Mouse (Mus musculus) embryonic facial prominence, embryonic 11.5 days (tissue): Measurements from ENCODE around the gene Tex36. TPM values are rescaled to one million over a fixed set of nuclear protein-coding genes. Genes with fewer than 3 reads are reported as not detected.

Experiments used
- ATAC-seq: fragments of 200-750 bp; cut with Nextera tagmentation; replicated peaks from 2 replicates; pipeline ENCODE4 v1.8.0; 2017; ENCODE audit warnings: low read depth; ENCODE audit not compliant: insufficient number of reproducible peaks, low FRiP score, low TSS enrichment
- DNase-seq: peaks from one replicate; pipeline ENCODE4 v3.0.0-alpha.2; 2015; ENCODE audit warnings: low spot score
- H3K27ac ChIP-seq: fragments of 300-500 bp; sonication (generic); replicated peaks from 2 replicates; pipeline ENCODE4 v1.5.1; 2014; ENCODE audit warnings: mild to moderate bottlenecking, low read depth, low read length, control low read depth
- H3K27me3 ChIP-seq: fragments of 300-500 bp; sonication (generic); 2 replicates; pipeline ENCODE4 v1.6.1; 2014; ENCODE audit warnings: mild to moderate bottlenecking, low read length, moderate library complexity, mixed read lengths; ENCODE audit not compliant: control insufficient read depth, insufficient read depth
- H3K36me3 ChIP-seq: fragments of 300-500 bp; sonication (generic); replicated peaks from 2 replicates; pipeline ENCODE4 v1.6.1; 2014; ENCODE audit warnings: low read depth, mild to moderate bottlenecking, low read length, moderate library complexity, mixed read lengths; ENCODE audit not compliant: control insufficient read depth, insufficient read depth
- H3K4me1 ChIP-seq: fragments of 300-500 bp; sonication (generic); 2 replicates; pipeline ENCODE4 v1.6.1; 2014; ENCODE audit warnings: low read length, mixed read lengths; ENCODE audit not compliant: control insufficient read depth, insufficient read depth
- H3K4me2 ChIP-seq: fragments of 300-500 bp; sonication (generic); 2 replicates; pipeline ENCODE4 v1.6.1; 2014; ENCODE audit warnings: low read depth, mild to moderate bottlenecking, control low read depth, low read length, moderate library complexity
- H3K4me3 ChIP-seq: fragments of 300-500 bp; sonication (generic); 2 replicates; pipeline ENCODE4 v1.5.1; 2014; ENCODE audit warnings: low read depth, low read length, control low read depth
- H3K9ac ChIP-seq: fragments of 300-500 bp; sonication (generic); replicated peaks from 2 replicates; pipeline ENCODE4 v1.6.1; 2014; ENCODE audit warnings: mild to moderate bottlenecking, control low read depth, low read length
- H3K9me3 ChIP-seq: fragments of 300-500 bp; sonication (generic); replicated peaks from 2 replicates; pipeline ENCODE4 v1.6.1; 2016; ENCODE audit warnings: mild to moderate bottlenecking, low read length, inconsistent platforms, mixed read lengths; ENCODE audit not compliant: control insufficient read depth
- WGBS: fragments of 180-500 bp; shearing (Covaris S2); extraction: QIAGEN DNeasy Blood & Tissue Kit; methylation state at CpG from one replicate; pipeline ENCODE4 v1.1.7; 2014; 5-methylcytosine and 5-hydroxymethylcytosine counted together
- polyA plus RNA-seq: library from polyadenylated mRNA; unstranded; fragments of >200 nt; fragmentation: Nextera tagmentation; extraction: Ambion mirVana; gene quantifications from 2 replicates; pipeline ENCODE4 v1.2.1, GENCODE M21; 2014

Gene Tex36
- polyA plus RNA-seq = not detected in 2 replicates

GRCm38 (mm10) chr7:133602058-133602457 lies at the start of gene Tex36:
Gene Tex36, minus strand, starts transcription at chr7:133602158.
- DNase-seq (no peak), ATAC-seq (no peak)
- H3K4me1 ChIP-seq = no peaks in the 10 kb centered on the region
- H3K9ac ChIP-seq = no peak within 1 kb of the TSS
- H3K27me3 ChIP-seq = no peaks in the 10 kb centered on the region
- no peak within 1 kb of the TSS for H3K27ac ChIP-seq
- no peak within 1 kb of the TSS for H3K4me3 ChIP-seq
- no peaks in the 10 kb centered on the region for H3K9me3 ChIP-seq
- H3K4me2 ChIP-seq = no peak within 1 kb of the TSS
- 73% methylated on average over 2 of the region's 2 CpGs for WGBS
- H3K36me3 ChIP-seq = no peaks in the 10 kb centered on the region

DNA sequence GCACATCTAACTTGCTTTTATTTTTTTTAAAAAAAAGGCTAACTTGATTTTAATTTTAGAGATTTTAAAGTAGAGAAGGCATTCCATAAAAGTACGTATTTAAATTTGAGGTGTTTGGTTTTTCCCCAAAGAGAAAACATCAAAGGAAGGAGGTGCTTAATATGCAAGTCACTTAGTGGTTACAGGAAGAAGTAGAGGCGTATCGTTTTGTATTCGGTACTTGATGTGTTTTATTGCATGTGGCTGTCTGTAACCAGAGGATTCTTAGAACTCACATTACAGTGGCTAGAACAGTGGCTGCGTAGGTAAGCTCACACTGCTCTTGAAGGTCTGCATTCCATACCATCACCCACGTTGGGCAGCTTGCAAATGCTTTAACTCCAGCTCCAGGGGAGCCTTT lies 43.8 kb upstream of the Tex36 start:
- Histone ChIP-seq H3K27me3 (no peaks in the 10 kb centered on the region), H3K36me3 (peaks cover 8% of the 10 kb centered on the region), H3K9me3 (no peaks in the 10 kb centered on the region), H3K4me2 (no peak overlapping the region), H3K27ac (no peak overlapping the region), H3K4me3 (no peak overlapping the region), H3K9ac (no peak overlapping the region), H3K4me1 (no peaks in the 10 kb centered on the region)
- WGBS = 92% methylated on average over 6 of the region's 6 CpGs
- DNase-seq (no peak), ATAC-seq (no peak)

DNA sequence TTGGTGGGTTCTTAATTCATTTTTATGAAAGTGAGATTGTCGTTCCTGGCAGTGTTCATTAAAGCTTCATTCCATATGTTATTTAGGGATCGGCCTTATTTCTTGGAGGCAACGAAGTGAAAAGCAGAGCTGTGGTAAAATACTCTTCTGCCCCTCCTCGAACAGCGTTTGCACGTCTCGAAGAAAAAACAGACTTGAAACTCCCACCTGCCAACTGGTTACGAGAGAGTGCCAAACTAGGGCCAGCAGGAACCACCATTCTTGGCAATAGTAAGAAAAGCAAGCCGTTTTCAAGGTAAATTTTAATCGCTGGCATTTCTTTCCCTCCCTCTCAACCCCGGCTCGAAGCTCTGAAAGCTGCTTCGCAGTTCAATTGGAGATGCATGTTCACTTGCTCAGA lies 36.9 kb upstream of the Tex36 start:
- Histone ChIP-seq H3K9ac (no peak overlapping the region), H3K9me3 (no peaks in the 10 kb centered on the region), H3K4me1 (no peaks in the 10 kb centered on the region; the same call in 1 of the 2 replicates), H3K27me3 (no peaks in the 10 kb centered on the region), H3K4me3 (no peak overlapping the region), H3K27ac (no peak overlapping the region), H3K36me3 (peaks cover under 1% of the 10 kb centered on the region), H3K4me2 (peak overlapping the region; percentile 80; the same call in 1 of the 2 replicates)
- ATAC-seq (no peak), DNase-seq (no peak)
- WGBS = 91% methylated on average over 13 of the region's 13 CpGs

DNA sequence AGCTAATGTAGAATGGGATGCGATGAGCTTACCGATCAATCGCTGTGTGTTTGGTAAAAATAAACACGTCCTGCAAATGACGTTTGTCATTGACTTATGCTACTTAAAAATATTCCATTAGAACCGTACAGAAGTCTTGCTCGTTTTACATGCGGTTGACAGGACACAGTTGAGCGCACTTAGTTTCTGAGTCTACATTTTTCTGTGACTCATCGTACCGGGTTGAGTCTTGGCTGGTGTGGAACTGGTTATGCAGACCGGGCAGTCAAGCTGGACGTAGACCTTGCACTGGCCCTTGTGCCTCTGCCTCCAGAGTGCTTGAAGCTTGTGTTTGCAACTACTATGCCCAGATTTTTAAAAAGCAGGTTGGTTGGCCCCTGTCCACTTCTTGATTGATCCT lies 36.3 kb upstream of the Tex36 start:
- WGBS = 15% methylated on average over 13 of the region's 13 CpGs
- peak overlapping the region; percentile 80 for H3K4me2 ChIP-seq
- ATAC-seq (no peak), DNase-seq (no peak)
- peak overlapping the region; percentile 90 for H3K9ac ChIP-seq
- peak overlapping the region; percentile 94 for H3K4me3 ChIP-seq
- H3K9me3 ChIP-seq = no peaks in the 10 kb centered on the region
- no peak overlapping the region for H3K27ac ChIP-seq
- no peaks in the 10 kb centered on the region; the same call in none of the 2 replicates for H3K36me3 ChIP-seq
- H3K4me1 ChIP-seq = no peaks in the 10 kb centered on the region; the same call in 1 of the 2 replicates
- H3K27me3 ChIP-seq = no peaks in the 10 kb centered on the region

DNA sequence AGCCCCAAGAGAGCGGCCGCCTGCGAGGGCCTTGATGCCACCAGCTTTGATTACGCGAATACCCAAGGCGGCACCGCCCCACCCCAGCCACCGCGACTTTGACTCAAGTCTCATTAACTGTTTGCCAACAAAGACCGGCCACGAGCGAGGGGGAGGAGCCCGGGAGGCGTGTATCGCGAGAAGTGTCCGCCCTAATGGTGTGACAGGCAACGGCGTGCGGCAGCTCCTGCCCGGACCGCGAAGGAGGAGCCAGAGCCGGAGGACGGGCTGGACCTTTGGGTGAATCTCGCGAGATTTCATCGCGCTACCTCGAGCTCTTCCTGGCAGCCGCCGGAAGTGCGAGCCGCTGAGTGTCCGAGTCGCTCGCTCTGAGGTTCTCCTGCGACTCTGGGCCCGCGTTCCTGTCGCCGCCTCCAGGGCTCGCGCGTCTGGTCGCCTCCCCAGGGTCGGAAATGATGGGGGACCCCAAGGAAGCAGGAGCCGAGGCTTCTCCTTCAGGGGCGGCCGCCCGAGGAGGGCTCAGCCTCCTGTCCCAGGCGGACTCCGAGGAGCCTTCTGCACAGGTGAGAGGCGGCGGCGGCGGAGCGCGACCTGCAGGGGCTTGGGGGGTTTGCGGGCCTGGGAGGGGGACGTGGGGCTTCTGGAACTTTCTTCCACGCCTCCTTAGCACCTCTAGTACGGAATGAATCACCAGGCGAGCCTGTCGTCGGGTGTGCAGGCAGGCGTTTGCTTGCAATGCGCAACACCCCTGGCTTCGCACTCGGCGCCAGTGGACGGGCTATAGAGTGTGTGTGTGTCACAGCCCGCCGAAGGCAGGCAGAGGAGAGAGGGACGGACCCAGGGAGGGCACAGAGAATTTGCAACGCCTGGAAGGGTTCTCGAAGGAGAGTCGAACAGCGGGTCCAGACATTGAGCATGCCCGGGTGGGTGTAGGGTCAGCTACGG lies 35.7 kb upstream of the Tex36 start, which contains the start of gene Edrf1:
Gene Edrf1 (plus strand): TSS at position 183 of the 945 bp plus-strand sequence.
- no peaks in the 10 kb centered on the region for H3K27me3 ChIP-seq
- DNase-seq (peak; percentile 99), ATAC-seq (peak; percentile 94)
- under 1% methylated on average over 81 of the region's 81 CpGs for WGBS
- H3K9me3 ChIP-seq = no peaks in the 10 kb centered on the region
- no peaks in the 10 kb centered on the region; the same call in 1 of the 2 replicates for H3K4me1 ChIP-seq
- peak within 1 kb of the TSS; percentile 85 for H3K27ac ChIP-seq
- H3K36me3 ChIP-seq = no peaks in the 10 kb centered on the region; the same call in 1 of the 2 replicates
- H3K9ac ChIP-seq = peak within 1 kb of the TSS; percentile 90
- peak within 1 kb of the TSS; percentile 94 for H3K4me3 ChIP-seq
- peak within 1 kb of the TSS; percentile 80 for H3K4me2 ChIP-seq

- peak overlapping the region; percentile 94 for H3K4me3 ChIP-seq
- no peaks in the 10 kb centered on the region for H3K9me3 ChIP-seq
- no peaks in the 10 kb centered on the region for H3K27me3 ChIP-seq
- ATAC-seq = peak; percentile 40
- no peaks in the 10 kb centered on the region for H3K36me3 ChIP-seq
- DNase-seq = peak; percentile 90
- H3K4me1 ChIP-seq = no peaks in the 10 kb centered on the region; the same call in 1 of the 2 replicates
- peak overlapping the region; percentile 80 for H3K4me2 ChIP-seq
- WGBS = 2% methylated on average over 21 of the region's 21 CpGs
- H3K9ac ChIP-seq = peak overlapping the region; percentile 90
- peak overlapping the region; percentile 85 for H3K27ac ChIP-seq
Measured at GRCm38 (mm10) chr7:133636738-133637352, 34.9 kb upstream of the Tex36 start.

GRCm38 (mm10) chr7:133634932-133635650 lies 33.1 kb upstream of the Tex36 start:
- Histone ChIP-seq H3K4me1 (no peaks in the 10 kb centered on the region; the same call in 1 of the 2 replicates), H3K36me3 (no peaks in the 10 kb centered on the region), H3K4me2 (no peak overlapping the region), H3K9ac (no peak overlapping the region), H3K27ac (peak overlapping the region; percentile 75), H3K27me3 (no peaks in the 10 kb centered on the region), H3K4me3 (no peak overlapping the region), H3K9me3 (no peaks in the 10 kb centered on the region)
- ATAC-seq (peak; percentile 50; the same call in 1 of the 2 replicates), DNase-seq (peak; percentile 92)
- 31% methylated on average over 11 of the region's 12 CpGs for WGBS
